Mouse (Mus musculus) fibroblast of lung, adult 2 months (primary cell): ENCODE measurements around the gene Gm26741.

Source experiments
- DNase-seq: peaks from one replicate; pipeline ENCODE4 v3.0.0-alpha.2; 2011; ENCODE audit warnings: low read depth

Gm26741 gene

DNA sequence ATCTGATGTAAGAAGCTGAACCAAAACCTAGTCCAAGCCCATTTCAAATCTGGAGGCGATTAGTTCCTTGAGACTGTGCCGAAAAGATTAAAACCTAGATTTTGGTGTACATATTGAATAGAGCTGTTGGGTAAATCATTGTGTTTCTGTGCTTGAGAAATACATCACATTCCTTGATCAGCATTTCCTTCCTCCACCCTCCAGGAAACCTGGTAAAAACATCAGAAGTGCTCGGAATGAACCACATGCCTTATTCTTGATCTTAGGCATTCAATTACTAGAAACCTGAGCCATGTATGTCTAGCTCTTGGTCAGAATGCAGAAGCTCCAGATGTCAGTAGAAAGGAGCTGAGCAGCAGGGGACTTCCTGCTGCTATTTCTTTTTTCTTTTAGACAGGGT is 30.9 kb downstream of the Gm26741 start:
- DNase-seq = no peak

DNA sequence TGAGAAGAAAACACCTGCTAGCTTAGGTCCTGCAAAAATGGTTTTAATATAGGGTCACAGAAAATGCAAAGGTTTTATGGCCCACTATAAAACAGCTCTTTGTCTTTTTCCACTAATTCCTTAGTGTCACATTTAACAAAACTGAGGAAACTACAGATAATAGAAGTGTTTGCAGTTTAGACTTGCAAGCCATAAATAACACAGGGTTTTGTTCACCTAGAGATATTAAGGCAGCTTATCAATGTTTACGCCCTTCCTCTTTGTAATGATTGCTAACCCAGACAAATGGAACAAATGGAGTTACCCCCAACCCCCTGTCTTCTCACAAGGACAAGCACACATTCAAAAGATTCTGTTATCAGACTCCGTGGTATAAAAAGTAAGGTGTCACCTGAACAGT is 32.6 kb downstream of the Gm26741 start:
- no peak for DNase-seq

DNA sequence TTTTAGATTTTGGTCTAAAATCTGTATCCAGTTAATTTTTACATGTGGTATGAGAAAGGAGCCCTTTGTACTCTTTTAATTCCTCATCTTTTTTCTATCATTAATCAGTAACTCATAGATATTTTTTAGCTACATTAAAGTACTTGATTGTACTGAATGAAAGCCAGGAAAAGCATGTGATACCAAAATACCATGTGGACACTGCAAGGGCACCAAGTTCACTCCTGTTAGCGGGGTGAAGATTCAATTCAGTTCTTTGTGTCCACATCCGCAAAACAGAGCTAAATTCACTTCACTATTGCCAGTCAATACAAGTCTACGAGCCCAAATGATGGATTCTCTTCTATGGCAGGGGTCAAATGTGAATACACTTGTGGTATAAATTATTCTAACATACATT is 38.1 kb downstream of the Gm26741 start:
- no peak for DNase-seq

DNA sequence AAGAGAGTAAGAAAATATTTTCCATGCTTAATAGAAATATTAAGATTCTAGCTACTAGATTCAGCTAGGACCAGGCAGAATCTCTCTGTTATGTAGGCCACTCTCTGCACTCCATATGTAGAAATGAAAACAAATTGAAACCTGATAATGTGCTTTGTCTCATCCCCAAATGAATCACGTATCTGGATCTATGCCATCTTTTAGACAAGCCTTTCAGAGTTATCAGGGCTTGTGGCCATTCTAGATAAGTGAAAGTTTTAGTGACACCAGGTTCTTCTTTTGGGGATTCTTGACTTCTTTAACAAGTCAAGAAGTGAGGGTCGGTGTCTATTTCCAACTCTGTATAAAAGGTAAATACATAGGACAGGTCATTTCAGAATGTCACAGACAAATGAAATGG is 40.1 kb downstream of the Gm26741 start:
- DNase-seq = no peak

DNA sequence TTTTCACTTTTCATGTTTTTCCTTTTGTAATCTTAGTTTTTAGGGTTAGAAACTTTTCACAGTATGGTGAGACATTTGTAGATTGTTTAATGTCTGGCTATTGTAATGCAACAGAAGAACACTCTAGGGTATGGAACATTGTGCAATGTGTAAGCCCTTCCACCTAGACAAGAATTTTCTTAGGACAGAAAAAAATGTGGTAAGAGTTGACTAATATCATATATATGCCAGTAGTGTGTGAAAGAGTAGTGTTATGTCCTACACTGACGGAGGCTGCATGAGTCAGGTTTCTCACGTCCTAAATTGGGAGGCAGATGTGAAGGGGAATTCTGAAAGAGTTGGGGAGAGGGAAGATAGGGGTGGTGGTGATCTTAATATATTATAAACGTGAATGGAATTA is 41.2 kb downstream of the Gm26741 start:
- DNase-seq = no peak

DNA sequence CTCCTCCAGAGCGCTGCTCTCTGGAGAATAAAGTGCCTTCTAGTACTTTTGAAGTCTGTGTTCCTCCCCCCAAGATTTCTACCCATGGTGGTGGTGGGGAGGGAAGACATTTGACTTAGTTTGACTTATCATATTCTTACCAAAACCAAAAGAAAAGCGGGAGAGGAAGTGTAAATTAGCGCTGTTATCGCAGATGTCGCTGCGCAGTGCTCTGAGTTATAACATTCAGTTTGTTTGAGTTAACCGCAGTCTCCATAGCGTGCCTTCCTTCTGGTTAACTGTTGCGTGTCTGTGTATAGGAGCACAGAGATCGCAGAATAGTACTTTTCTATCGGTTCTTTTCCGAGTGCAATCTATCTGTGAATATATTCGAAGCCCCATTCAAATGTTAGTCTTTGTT is 46.6 kb downstream of the Gm26741 start:
- no peak for DNase-seq

DNA sequence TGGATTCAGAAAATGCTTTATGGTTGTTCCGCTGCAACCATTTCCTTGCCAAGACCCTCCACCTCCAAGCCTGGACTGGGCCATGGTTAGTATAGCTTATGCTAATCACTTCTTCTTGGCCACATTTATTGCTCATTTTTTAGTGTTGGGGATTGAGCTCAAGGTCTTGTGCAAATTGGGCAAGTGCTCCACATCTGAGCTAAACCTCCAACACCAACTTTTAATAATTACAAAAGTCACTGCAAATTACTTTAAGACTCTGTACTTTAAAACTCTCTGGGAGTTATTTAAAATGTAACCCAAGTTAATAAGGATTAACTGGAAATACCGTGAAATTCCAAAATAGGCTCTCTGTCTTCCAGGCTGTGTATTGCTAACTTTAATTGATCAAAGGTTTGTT is 49.0 kb downstream of the Gm26741 start:
- no peak for DNase-seq
